Mouse (Mus musculus) neutrophil, adult 5-6 weeks (primary cell): Measurements from ENCODE around the gene Snupn. TPM values are rescaled to one million over a fixed set of nuclear protein-coding genes. Genes with fewer than 3 reads are reported as not detected.
"Not testable (repeated sequence)": the region's sequence is repeated elsewhere in the genome, so short reads cannot be mapped to it uniquely, and the experiment has no call there.

Experiments
- ATAC-seq: fragments of 151-379, 151-347 bp; 2 replicates; pipeline ENCODE4 v1.8.0; 2017; ENCODE audit warnings: mild to moderate bottlenecking, moderate TSS enrichment; ENCODE audit not compliant: insufficient number of reproducible peaks, poor library complexity, low FRiP score, severe bottlenecking; ENCODE audit errors: extremely low read depth
- total RNA-seq: library from RNA; stranded (forward); fragments of 200-1000 nt; gene quantifications from 2 replicates; pipeline ENCODE4 v1.2.3, GENCODE M21; 2017

Gene Snupn
- 5.2 and 5.6 TPM in 2 replicates for total RNA-seq

DNA sequence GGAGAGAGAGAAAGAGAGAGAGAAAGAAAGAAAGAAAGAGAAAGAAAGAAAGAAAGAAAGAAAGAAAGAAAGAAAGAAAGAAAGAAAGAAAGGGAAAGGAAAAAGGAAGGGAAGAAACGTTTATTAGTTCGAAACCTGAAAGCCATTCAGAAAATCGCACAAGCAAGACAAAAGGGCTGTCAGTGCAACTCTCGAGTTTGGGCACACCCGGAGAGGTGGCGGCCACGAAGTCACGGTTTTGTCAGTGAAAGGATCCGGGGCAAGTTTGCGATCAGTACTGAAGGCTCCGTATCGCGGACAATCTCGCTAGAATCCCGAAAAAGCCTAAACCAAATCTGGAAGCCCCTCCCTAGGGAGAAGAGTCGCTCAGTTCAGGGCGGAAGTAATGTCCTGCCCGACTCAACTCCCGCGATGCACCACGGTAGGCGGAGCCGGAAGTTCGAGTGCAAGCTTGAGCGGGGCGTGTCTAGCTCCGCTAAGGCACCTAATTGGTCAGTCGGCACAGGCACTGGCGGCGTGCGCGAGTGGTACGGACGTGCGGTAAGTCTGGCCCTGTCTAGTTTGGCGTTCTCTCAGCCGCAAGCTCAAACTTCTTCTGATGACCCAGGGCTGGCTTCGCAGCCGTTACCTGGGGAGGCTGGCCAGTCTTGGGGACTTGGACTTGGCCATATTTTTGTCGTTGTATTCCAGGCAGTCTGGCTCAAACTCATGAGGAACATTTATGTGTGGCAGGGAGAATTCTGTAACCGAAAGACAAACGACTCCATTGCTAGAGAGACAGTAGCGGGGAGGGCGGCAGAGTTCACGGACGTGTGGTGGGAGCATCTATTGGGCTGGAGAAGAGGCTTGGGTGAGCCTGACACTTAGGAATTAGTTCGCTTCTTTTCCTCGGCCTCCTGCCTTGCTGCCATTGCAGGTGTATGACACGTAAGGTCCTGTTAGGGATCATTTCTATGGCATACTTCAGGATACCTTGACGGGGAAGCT lies at the start of gene Snupn:
Gene Snupn, plus strand, starts transcription at position 465 of the 987 bp plus-strand sequence.
- peak; percentile 100 for ATAC-seq

DNA sequence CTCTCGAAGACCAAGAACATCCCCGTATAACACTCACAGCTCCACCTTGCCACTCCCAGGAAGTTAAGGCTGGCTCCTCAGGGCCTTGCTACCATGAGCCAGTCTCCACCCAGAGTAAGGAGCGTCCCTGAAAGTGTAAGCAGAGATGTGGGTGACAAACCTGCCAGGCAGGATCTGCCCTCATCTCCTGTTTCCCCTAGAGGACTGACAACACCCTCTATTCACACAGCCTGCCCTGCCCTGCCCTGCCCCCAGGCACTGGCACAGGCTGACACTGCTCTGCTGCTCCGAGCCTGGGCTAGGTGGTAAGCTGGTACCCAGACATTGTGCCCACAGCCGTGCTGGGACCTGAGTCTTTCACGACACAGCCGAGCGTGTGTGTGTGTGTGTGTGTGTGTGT lies 49.5 kb upstream of the Snupn start:
- no peak for ATAC-seq

GRCm38 (mm10) chr9:56903662-56904061 lies 47.0 kb upstream of the Snupn start:
- ATAC-seq = no peak

DNA sequence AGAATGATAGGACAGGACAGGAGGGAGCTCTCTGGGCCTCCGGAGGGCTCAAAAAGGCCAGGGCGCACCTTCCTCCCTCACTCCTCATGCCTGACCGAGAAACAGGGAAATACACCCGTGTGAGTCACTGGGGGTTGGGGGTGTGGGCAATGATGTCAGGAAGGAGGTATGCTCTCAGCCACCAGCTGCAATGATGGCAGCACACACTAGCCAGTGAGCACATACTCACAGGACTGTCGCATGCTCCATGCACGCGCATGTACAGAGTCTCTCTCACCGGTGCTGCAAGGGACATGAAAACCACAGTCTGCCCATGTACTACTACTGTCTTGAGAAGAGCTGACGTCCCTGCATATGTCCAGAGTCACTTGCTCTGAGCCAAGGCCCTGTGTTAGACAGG lies 43.1 kb upstream of the Snupn start:
- no peak for ATAC-seq

- not testable (repeated sequence) for ATAC-seq
Observed at GRCm38 (mm10) chr9:56909991-56910390, 40.7 kb upstream of the Snupn start.

DNA sequence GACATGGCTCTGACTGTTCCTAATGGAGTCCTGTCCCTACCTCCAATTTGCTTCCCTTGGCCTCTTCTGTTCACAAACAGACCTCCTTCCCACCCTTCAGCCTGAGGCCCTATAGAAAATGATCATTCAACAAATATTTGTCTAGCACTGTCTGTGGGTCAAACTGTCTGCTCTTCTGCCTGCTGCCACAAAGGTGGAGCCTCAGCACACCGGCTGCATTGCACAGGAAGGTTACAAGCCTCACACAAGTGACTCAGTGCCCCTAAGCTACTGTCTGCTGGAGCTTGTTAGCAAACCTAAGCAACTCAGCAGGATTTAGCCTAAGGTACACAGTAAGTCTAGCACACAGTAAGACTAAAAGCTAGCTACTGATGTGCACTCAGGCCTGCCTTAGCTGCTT lies 39.7 kb upstream of the Snupn start:
- ATAC-seq = no peak

GRCm38 (mm10) chr9:56913991-56914390 lies 36.7 kb upstream of the Snupn start:
- ATAC-seq = no peak

DNA sequence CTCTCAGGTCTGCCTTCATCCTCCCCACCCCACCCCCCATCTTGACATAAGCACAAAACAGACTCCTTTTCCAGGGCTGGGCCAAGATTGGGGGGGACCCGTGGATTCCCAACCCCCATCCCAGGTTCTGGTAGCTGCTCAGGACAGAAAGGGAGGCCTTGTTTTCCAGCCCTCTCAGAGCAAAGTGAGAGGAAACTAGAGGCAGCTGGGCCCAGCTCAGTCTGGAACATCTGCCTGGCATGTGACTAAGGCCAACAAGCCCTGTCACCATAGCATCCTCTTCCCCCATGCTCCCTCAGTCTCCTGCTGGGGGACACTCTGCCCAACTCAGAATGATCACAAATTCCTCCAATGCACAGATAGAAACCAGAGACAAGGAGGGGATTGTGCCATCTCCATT lies 35.6 kb upstream of the Snupn start:
- ATAC-seq = no peak

DNA sequence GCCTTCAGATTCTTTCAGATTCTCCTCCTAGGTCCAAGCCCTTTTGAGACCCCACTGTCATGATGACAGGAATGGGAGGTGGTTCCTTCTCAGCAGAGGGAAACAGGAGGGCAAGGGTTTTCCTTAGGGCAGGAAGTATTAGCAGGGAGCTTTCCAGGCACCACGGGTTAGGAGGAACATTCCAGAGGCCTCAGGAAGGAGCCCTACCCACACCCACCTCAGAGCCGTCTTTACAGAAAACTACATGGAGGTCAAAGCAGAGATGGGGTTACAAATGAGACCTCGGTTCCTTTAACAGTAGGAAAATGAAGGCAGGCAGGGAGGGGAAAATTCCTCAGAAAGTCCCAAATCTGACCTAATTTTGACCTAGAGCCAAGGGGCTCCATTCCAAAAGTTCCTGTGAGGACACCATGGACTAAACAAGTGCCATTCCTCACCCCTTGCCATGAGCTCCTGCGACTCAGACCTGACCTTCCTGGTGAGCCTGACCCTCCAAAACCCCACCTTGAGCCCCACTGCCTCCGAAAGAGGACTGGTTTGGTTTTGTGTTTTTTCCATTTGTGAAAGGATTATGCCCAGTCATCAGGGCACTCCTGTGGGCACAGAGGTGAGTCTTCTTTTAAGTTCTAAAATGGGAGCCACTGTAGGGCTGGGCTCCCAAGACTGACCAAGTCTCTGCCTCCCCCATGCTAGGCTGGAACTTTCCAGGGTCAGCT lies 34.8 kb upstream of the Snupn start:
- no peak for ATAC-seq

- ATAC-seq = no peak
Observed at GRCm38 (mm10) chr9:56917131-56917530, 33.5 kb upstream of the Snupn start.

GRCm38 (mm10) chr9:56918466-56918865 lies 32.2 kb upstream of the Snupn start:
- ATAC-seq = no peak

DNA sequence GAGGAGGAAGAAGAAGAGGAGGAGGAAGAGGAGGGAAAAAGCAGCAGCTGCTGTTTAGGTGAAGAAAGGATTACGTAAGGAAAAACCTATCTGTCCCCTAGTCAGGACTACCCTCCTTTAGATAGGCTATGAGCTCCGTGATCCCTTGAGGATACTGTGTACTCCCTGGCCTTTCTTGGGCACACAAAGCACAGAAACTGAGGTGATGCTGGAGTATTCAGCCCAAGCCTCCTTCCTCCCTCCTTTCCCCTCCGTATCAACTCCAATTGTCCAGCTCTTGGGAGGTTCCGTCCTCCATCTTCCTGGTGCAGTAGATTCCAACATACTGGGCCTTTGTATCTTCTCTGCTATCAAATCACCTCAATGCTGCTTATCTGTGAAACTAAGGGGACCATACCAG lies 27.9 kb upstream of the Snupn start:
- ATAC-seq = no peak

GRCm38 (mm10) chr9:56923841-56924650 lies 26.6 kb upstream of the Snupn start:
- no peak for ATAC-seq

DNA sequence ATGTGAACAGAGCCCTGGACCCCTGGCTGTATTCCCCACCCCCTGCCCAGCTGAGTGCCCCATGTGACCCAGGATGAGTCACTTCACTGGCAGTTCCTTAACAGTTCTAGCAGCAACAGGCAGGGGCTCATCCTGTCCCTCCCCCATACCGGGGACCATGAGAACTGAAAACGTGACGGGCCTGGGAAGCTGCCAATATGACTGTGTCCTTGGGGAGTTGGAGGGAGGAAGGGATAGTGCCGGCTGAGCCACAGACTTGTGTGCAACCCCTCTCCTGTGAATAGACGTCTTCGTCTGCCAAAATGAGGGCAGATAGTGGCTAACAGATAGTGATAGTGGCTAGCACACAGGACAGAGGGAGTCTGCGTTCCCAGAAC lies 26.0 kb upstream of the Snupn start:
- ATAC-seq = no peak

DNA sequence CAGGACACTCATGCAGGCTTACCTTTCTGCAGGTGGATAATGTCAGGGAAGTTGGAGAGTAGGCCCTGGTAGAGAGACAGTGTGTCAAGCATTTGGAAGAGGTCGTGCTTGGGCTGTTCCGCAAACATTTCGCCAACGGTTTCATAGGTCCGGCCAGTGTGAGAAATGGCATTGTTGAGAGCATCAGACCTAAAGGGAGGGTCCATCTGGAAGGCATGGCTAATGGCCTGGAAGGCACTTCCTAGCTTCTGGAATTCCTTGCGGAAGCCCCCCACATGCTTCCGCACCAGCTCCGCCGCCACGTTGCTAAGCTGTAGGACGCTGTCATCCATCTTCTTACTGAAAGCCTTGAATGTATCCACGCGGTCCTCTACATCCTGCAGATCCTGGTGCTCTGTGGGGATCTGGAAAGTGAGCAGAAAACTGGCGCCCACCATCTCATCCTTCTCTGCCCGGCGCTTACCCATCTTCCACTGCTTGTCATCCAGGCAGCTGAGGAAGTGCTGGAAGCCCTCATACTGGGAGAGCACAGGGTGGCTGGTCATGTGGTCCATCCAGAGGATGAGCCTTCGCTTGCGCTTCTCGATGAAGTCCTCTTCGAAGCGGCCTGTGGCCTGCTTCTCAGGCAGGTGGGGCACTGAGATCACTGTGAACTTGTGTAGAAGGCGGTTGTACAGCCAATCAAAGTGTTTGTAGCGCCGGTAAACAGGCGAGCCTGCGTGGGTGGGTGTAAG lies 25.2 kb upstream of the Snupn start:
- ATAC-seq = no peak

DNA sequence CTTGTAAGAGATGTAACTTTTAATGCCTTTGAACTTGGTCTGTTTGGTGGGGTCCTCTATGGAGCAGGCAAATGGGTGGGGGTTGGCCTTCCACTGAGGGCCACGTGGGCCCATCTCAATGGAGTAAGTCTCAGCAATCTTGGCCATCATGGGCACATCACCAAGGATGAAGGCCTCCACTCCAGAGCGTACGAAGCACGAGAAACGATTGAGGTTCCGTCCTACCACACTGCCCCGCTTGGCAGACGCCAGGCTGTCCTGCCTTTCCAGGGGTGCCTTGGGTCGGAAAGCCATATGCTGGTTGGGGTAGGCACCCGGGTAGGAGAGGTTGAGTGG lies 24.7 kb upstream of the Snupn start:
- ATAC-seq = no peak

GRCm38 (mm10) chr9:56926387-56926786 lies 24.3 kb upstream of the Snupn start:
- ATAC-seq = no peak

DNA sequence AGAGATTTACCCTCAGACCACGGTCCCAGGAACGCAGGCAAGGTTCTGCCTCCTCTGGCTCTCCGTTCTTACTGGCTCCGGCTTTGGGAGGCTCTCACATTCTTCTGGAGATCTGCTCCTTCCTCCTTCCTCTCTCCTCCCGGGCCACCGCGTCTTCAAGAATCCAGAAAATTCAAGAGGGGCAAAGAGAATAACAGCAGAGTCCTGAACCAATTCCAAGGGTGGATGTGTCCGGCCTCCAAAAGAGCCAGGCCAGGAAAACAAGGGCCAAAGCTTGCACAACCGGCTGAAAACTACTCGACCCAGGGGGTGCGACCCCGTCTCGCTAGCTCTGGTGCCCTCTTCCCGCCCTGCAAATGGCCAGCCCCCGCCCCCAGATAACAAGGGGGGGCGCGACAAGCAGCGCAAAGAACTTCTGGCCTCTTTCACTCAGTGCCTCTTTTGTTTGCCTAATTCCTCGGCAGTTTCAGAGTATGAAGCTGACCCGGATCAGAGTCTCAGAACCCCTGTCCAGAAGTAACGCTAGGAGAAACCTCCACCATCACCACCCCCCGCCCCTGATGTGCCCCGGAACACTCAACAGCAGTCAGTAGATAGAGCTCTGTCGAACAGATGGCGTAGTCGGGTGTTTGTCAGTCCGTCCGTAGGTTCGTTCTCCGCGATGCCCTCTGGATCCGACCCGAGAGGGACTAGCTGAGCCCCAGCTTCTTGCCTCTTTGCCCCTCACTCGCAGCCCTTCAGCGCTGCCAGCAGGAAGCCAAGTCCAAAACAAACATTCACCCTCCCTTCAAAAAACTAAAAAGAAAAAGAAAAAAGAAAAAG lies 23.3 kb upstream of the Snupn start:
- ATAC-seq = peak; percentile 8; the same call in 1 of the 2 replicates
